Mouse (Mus musculus) hindbrain, postnatal 0 days (tissue): Measurements from ENCODE around the gene Slc22a5. TPM values are rescaled to one million over a fixed set of nuclear protein-coding genes. Genes with fewer than 3 reads are reported as not detected.

Experiments
- ATAC-seq: fragments of 200-750 bp; cut with Nextera tagmentation; 2 replicates; pipeline ENCODE4 v1.8.0; 2017; ENCODE audit warnings: mild to moderate bottlenecking, moderate TSS enrichment, moderate library complexity
- DNase-seq: peaks from one replicate; pipeline ENCODE4 v3.0.0-alpha.2; 2015; ENCODE audit warnings: low spot score
- H3K27ac ChIP-seq: fragments of 300-500 bp; sonication (generic); 2 replicates; pipeline ENCODE4 v1.5.1; 2014; ENCODE audit warnings: mild to moderate bottlenecking
- H3K27me3 ChIP-seq: fragments of 300-500 bp; sonication (generic); 2 replicates; pipeline ENCODE4 v1.6.1; 2014; ENCODE audit warnings: low read length, mixed read lengths; ENCODE audit not compliant: insufficient read depth
- H3K36me3 ChIP-seq: fragments of 300-500 bp; sonication (generic); 2 replicates; pipeline ENCODE4 v1.6.1; 2014; ENCODE audit warnings: low read length, mixed read lengths; ENCODE audit not compliant: insufficient read depth
- H3K4me1 ChIP-seq: fragments of 300-500 bp; sonication (generic); 2 replicates; pipeline ENCODE4 v1.6.1; 2014; ENCODE audit warnings: antibody characterized with exemption, low read length, mixed read lengths; ENCODE audit not compliant: insufficient read depth
- H3K4me2 ChIP-seq: fragments of 300-500 bp; sonication (generic); 2 replicates; pipeline ENCODE4 v1.6.1; 2014; ENCODE audit warnings: low read depth, mild to moderate bottlenecking, low read length, moderate library complexity, mixed read lengths
- H3K4me3 ChIP-seq: fragments of 300-500 bp; sonication (generic); 2 replicates; pipeline ENCODE4 v1.5.1; 2014; ENCODE audit warnings: low read length
- H3K9ac ChIP-seq: fragments of 300-500 bp; sonication (generic); replicated peaks from 2 replicates; pipeline ENCODE4 v1.6.1; 2014; ENCODE audit warnings: mild to moderate bottlenecking, low read length, moderate library complexity, mixed read lengths
- H3K9me3 ChIP-seq: fragments of 300-500 bp; sonication (generic); 2 replicates; pipeline ENCODE4 v1.6.1; 2016; ENCODE audit warnings: low read length, mixed read lengths
- CTCF ChIP-seq: IDR thresholded peaks from 2 replicates; pipeline ENCODE4 v1.5.1; 2016; ENCODE audit warnings: antibody characterized with exemption, control low read depth, low read depth
- WGBS: fragments of 180-500 bp; shearing (Covaris S2); extraction: QIAGEN DNeasy Blood & Tissue Kit; methylation state at CpG from one replicate; pipeline ENCODE4 v1.1.7; 2014; 5-methylcytosine and 5-hydroxymethylcytosine counted together
- polyA plus RNA-seq: library from polyadenylated mRNA; unstranded; fragments of >200 nt; fragmentation: Nextera tagmentation; extraction: Ambion mirVana; gene quantifications from 2 replicates; pipeline ENCODE4 v1.2.1, GENCODE M21; 2015
- total RNA-seq: library from RNA; depleted of rRNA; stranded (reverse); fragments of >200 nt; gene quantifications from 2 replicates; pipeline ENCODE4 v1.2.3, GENCODE M21; 2014

Gene Slc22a5
- total and polyA plus RNA-seq, 2 experiments from 2014 or later = 12.4 to 19.1 TPM

GRCm38 (mm10) chr11:53858058-53858760 lies 33.3 kb downstream of the Slc22a5 start:
- TF ChIP-seq CTCF = no peak
- Histone ChIP-seq H3K4me3 (no peak overlapping the region), H3K27ac (no peak overlapping the region), H3K27me3 (no peaks in the 10 kb centered on the region), H3K36me3 (no peaks in the 10 kb centered on the region), H3K9ac (no peak overlapping the region), H3K4me1 (no peaks in the 10 kb centered on the region), H3K4me2 (peak overlapping the region; percentile 51), H3K9me3 (no peaks in the 10 kb centered on the region)
- ATAC-seq (no peak), DNase-seq (no peak)
- WGBS = 79% methylated on average over 6 of the region's 6 CpGs

- Histone ChIP-seq H3K27ac (no peak overlapping the region), H3K36me3 (no peaks in the 10 kb centered on the region), H3K4me2 (no peak overlapping the region), H3K27me3 (no peaks in the 10 kb centered on the region), H3K4me1 (no peaks in the 10 kb centered on the region), H3K4me3 (no peak overlapping the region), H3K9ac (no peak overlapping the region), H3K9me3 (no peaks in the 10 kb centered on the region)
- no peak for DNase-seq
- no peak for TF ChIP-seq CTCF
- WGBS = 68% methylated on average over 5 of the region's 5 CpGs
- no peak for ATAC-seq
These were observed 37.8 kb downstream of the Slc22a5 start for GRCm38 (mm10) chr11:53853665-53854064.

- H3K36me3 ChIP-seq = no peaks in the 10 kb centered on the region
- no peaks in the 10 kb centered on the region for H3K27me3 ChIP-seq
- TF ChIP-seq CTCF = no peak
- no peak overlapping the region for H3K4me2 ChIP-seq
- no peak overlapping the region for H3K4me3 ChIP-seq
- no peak overlapping the region for H3K9ac ChIP-seq
- no peaks in the 10 kb centered on the region for H3K4me1 ChIP-seq
- WGBS = 50% methylated on average over 5 of the region's 5 CpGs
- ATAC-seq = no peak
- DNase-seq = no peak
- H3K27ac ChIP-seq = no peak overlapping the region
- no peaks in the 10 kb centered on the region for H3K9me3 ChIP-seq
These were observed 39.7 kb downstream of the Slc22a5 start for GRCm38 (mm10) chr11:53851795-53852194.

GRCm38 (mm10) chr11:53849588-53850320 lies 41.7 kb downstream of the Slc22a5 start:
- no peak overlapping the region for H3K9ac ChIP-seq
- ATAC-seq (peak; percentile 79; the same call in 1 of the 2 replicates), DNase-seq (peak; percentile 85)
- 29% methylated on average over 9 of the region's 9 CpGs for WGBS
- no peaks in the 10 kb centered on the region for H3K27me3 ChIP-seq
- H3K4me2 ChIP-seq = peak overlapping the region; percentile 27; the same call in 1 of the 2 replicates
- no peaks in the 10 kb centered on the region for H3K9me3 ChIP-seq
- no peak overlapping the region for H3K4me3 ChIP-seq
- no peak overlapping the region for H3K27ac ChIP-seq
- no peaks in the 10 kb centered on the region for H3K4me1 ChIP-seq
- TF ChIP-seq CTCF = peak; percentile 83
- no peaks in the 10 kb centered on the region for H3K36me3 ChIP-seq

- H3K9ac ChIP-seq = no peak overlapping the region
- ATAC-seq = no peak
- H3K27ac ChIP-seq = no peak overlapping the region
- no peaks in the 10 kb centered on the region for H3K4me1 ChIP-seq
- DNase-seq = no peak
- no peak overlapping the region for H3K4me2 ChIP-seq
- no peak for TF ChIP-seq CTCF
- H3K9me3 ChIP-seq = no peaks in the 10 kb centered on the region
- no peaks in the 10 kb centered on the region for H3K36me3 ChIP-seq
- 82% methylated on average over 6 of the region's 6 CpGs for WGBS
- no peaks in the 10 kb centered on the region for H3K27me3 ChIP-seq
- H3K4me3 ChIP-seq = no peak overlapping the region
These were observed 45.8 kb downstream of the Slc22a5 start for GRCm38 (mm10) chr11:53845680-53846079.

DNA sequence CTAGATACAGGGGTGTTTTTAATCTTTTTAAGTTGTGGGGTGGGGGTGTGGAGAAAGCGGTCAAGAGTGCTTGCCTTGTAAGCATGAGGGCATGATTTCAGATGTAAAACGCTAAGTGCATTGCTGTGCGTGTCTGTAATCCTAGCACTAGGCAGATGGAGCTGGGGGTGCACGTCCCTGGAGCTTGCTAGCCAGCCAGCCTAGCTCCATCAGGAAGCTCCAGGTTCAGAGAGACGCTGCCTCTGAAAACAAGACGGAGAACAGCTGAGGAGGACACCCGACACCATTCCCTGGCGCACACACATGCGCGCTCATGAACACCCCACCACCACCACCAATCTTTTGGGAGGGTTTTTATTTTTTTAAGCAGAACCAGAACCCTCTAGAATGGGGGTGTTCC lies 48.4 kb downstream of the Slc22a5 start:
- Histone ChIP-seq H3K9ac (no peak overlapping the region), H3K9me3 (no peaks in the 10 kb centered on the region), H3K27ac (no peak overlapping the region), H3K4me1 (no peaks in the 10 kb centered on the region), H3K4me2 (no peak overlapping the region), H3K4me3 (no peak overlapping the region), H3K36me3 (no peaks in the 10 kb centered on the region), H3K27me3 (no peaks in the 10 kb centered on the region)
- DNase-seq = no peak
- WGBS = 79% methylated on average over 10 of the region's 10 CpGs
- TF ChIP-seq CTCF = no peak
- no peak for ATAC-seq

- no peak overlapping the region for H3K4me2 ChIP-seq
- no peak for DNase-seq
- H3K27ac ChIP-seq = no peak overlapping the region
- 19% methylated on average over 4 of the region's 4 CpGs for WGBS
- no peak for TF ChIP-seq CTCF
- no peak for ATAC-seq
- H3K27me3 ChIP-seq = no peaks in the 10 kb centered on the region
- H3K9me3 ChIP-seq = no peaks in the 10 kb centered on the region
- H3K9ac ChIP-seq = no peak overlapping the region
- no peak overlapping the region for H3K4me3 ChIP-seq
- H3K36me3 ChIP-seq = no peaks in the 10 kb centered on the region
- H3K4me1 ChIP-seq = no peaks in the 10 kb centered on the region
These were observed 49.3 kb downstream of the Slc22a5 start for GRCm38 (mm10) chr11:53842161-53842581.
